Mouse (Mus musculus) E14TG2a.4 (cell line): ENCODE data around the gene Zfp114.

ENCODE experiments used
- CTCF ChIP-seq: conservative IDR thresholded peaks from 2 replicates; pipeline ENCODE4 v1.5.1; 2014; ENCODE audit warnings: low read length
- NANOG ChIP-seq: IDR thresholded peaks from 2 replicates; pipeline ENCODE4 v1.6.1; 2014; ENCODE audit warnings: borderline replicate concordance, low read length, mixed read lengths

- TF ChIP-seq CTCF, result no peak
- TF ChIP-seq NANOG, result no peak
Observed at GRCm38 (mm10) chr7:24188901-24189570, 14.2 kb downstream of the Zfp114 start.
